Mouse (Mus musculus) layer of hippocampus, postnatal 14 days (tissue): ENCODE measurements at regions not wholly inside any gene's neighbourhood (a gene's known extent, or its start where the extent isn't known, plus 50 kb on each side); places are given as distances from the start of the nearest gene placed in this dataset.

Experiments
- DNase-seq, 2 experiments: peaks; one replicate each; pipeline ENCODE4 v3.0.0; 2021 to 2022; ENCODE audit warnings: low spot score in 2 of 2, mixed read lengths in 1 of 2

GRCm38 (mm10) chr16:5673372-5673960 lies 211.7 kb upstream of the Rbfox1 start:
- peak in 1 of 2 experiments; percentile 52 for DNase-seq

DNA sequence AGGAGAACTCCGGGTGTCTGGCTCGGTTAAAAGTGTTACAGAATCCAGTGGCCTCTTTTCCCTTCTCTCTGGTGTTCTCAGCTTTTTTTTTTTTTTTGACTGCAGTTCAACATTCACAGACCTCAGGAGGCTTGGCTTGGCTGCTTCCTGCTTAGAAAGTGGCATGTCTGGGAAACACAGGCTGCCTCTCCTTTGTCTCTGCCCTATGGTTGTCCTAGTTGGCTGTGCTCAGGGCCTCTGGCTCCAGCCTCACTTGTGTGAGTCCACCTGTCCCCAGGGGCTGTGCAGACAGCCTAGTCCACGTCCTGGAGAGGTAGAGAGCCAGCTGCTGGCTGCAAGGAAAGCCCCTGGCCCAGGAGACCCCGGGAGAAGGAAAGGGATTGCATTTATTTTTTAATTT lies 212.3 kb upstream of the Rbfox1 start:
- DNase-seq, result peak; percentile 51 to 57

GRCm38 (mm10) chr16:5668403-5668967 lies 216.7 kb upstream of the Rbfox1 start:
- no peak for DNase-seq

GRCm38 (mm10) chr16:5661918-5662317 lies 223.2 kb upstream of the Rbfox1 start:
- peak in 1 of 2 experiments; percentile 31 for DNase-seq

DNA sequence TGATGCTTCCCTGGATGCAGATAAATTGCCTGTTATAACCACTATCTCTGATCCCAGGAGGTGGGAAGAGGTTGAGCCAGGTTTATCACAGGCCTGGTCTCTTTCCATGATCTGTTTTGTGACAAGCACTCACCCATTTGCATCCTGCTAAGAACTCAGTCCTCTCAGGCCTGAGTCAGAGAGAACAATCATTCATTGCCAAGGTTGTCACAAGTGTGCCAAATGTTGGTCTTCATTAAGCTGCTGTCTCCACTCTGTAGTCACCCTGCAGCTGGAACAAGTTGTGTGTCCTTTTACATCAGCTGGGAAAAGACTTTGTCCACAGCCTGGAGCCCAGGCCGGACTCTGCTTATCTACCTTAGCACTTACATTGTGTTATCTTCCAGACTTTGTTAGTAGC lies 233.6 kb upstream of the Rbfox1 start:
- no peak for DNase-seq

GRCm38 (mm10) chr16:5651002-5651401 lies 234.2 kb upstream of the Rbfox1 start:
- DNase-seq, result no peak

- no peak for DNase-seq
Measured at GRCm38 (mm10) chr16:5639956-5640355, 245.2 kb upstream of the Rbfox1 start.

DNA sequence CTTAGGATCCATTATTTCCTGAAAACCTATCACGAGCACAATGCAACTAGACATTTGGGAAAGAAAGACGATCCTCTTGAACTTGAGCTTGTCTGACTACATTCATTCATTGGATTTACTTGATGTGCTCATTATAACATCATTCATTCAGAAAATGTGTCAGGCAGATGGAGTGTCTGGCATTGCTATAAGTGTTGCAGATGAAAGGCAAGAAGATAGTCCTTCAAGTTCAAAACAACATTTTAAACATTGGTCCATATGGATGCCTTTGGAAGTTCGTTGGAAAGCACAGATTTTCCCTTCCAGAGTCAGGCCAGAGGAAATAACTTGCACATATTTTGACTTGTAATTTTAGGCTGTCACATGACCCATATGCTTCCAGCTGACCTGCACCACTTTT lies 255.2 kb upstream of the Rbfox1 start:
- DNase-seq, result no peak

GRCm38 (mm10) chr16:5627910-5628309 lies 257.2 kb upstream of the Rbfox1 start:
- no peak for DNase-seq

- no peak for DNase-seq
Measured at GRCm38 (mm10) chr16:5627117-5627909, 257.8 kb upstream of the Rbfox1 start.

DNA sequence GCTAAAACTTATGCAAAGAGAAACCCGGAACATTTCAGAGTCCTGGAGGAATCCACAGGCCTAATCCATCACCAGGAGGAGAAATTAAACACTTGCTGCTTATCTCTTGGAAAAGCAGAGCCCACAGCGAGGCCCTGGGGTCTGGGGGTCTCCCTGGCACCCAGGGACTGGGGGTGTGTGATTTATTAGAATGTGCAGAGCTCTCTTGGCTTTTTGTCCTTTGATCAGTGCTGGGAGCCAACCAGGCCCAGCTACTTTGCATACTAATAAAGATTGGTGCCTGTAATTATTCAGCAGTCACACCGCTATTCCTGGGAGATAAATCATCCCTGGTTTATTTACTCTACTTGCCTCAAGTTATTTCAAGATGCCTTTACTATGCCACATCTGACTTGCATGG lies 260.0 kb upstream of the Rbfox1 start:
- no peak for DNase-seq

GRCm38 (mm10) chr16:5620566-5620965 lies 264.6 kb upstream of the Rbfox1 start:
- DNase-seq, result no peak

DNA sequence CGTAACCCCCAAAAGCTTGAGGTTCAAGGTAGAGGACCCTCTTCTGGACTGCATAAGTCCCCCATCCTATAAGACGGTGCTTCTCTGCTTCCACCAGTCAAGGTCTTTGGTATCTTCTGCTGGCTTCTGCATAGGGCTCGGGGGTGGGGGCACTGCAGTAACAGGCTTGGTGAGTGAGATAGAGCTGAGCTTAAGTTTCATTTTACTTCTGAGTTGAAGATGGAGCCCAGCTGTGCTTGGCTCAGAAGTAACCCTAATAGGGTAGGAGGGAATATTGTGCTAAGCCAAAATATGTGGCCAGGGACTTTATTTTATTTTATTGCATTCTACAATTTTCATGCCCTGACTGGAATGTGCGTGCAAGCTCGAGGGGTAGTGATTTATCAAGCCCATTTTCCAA lies 268.8 kb upstream of the Rbfox1 start:
- no peak for DNase-seq

- DNase-seq, result peak in 1 of 2 experiments; percentile 74
Measured at GRCm38 (mm10) chr16:5595359-5595758, 289.8 kb upstream of the Rbfox1 start.

- DNase-seq, result no peak
Measured at GRCm38 (mm10) chr16:5578333-5578732, 306.8 kb upstream of the Rbfox1 start.

DNA sequence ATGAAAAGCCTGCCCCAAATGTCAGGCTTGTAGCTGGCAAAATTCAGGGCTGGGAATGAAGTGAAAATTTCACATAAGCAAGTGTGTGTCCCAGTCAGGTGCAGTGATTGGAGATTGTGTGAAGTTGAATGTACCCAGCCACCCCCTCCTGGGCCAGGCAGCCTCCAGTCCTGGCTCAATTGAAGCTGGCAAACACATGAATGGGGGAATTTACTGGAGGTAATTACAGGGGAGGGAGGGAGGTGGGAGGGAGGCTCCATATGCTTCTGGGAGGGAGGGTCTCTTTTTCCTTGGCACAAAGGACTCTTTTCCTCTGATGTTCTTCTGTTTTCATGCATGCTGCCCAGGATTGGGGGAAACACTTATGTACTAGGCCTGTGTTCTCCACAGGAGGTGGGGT lies 312.4 kb upstream of the Rbfox1 start:
- no peak for DNase-seq

DNA sequence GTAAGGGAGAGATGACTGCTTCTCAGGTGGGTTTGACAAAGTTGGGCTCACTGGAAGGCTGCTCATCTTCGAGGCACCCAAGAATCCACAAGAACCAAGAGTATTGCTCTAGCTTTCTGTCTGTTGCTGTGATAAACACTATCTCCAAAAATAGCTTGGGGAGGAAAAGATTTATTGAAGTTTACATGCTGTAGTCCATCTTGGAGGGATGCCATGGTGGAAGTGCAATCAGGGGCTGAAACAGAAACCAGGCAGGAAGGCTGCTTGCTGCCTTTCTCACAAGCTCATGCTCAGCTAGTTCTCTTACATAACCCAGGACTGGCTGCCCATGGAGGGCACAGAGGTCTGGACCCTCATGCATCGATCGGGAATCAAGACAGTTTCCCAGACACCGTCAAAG lies 314.5 kb upstream of the Rbfox1 start:
- no peak for DNase-seq

GRCm38 (mm10) chr16:5569101-5569500 lies 313.3 kb upstream of the Eef2kmt start:
- DNase-seq, result no peak

DNA sequence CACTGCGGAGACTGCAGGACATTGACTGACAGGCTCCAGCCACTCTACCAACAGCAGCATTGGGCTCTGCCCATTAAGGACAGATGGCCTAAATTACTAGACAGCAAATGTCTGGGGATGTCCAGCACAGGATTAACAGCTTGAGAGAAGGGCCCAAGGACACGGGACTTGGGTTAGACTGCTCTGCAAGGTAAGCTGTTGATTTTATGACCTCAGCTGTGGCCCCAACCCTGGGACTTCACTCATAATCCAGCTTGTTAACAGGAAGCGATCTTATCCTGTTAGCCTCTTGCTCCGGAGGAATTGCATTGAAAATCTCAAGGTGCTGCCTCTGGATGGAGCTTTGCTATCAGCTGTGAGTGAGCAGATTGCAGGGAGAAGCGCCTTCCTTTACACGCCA lies 293.2 kb upstream of the Eef2kmt start:
- DNase-seq, result no peak

DNA sequence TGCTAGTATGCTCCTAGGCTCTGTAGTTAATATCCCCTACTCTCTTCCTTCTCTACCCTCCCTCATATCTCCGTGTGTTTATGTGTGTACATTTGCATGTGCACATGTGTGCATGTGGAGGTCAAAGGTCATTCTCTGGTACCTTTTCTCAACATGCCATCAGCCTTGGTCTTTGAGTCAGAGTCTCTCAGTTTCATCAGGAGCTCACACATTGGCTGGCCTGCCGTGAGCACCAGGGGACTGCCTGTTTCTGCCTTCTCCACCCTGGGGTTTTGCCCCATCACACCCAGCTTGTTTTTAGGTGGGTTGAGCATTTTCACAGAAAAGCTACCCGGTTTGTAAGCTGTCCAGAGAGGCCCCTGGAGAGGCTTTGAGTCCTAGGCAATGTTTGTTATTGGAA lies 292.8 kb upstream of the Eef2kmt start:
- DNase-seq, result no peak

- DNase-seq, result no peak
Measured at GRCm38 (mm10) chr16:5546808-5547207, 291.0 kb upstream of the Eef2kmt start.

DNA sequence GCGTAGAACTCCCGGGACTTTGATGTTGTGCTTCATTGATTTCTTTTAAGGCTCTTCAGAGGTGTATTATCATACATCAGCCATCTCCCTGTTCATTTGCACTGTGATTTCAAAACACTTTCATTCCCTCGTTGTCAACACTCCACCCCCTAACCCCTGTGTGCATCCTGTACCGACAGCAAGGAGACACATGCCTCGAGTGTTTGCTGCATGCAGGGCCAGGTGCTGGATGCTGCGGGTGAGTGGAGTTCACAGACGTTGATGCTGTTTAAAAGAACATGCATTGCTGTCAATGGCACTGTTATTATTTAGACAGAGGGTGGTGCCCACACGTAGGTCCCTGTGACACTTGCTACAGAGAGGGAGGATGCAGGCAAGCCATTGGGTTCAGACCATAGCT lies 290.0 kb upstream of the Eef2kmt start:
- DNase-seq, result no peak

DNA sequence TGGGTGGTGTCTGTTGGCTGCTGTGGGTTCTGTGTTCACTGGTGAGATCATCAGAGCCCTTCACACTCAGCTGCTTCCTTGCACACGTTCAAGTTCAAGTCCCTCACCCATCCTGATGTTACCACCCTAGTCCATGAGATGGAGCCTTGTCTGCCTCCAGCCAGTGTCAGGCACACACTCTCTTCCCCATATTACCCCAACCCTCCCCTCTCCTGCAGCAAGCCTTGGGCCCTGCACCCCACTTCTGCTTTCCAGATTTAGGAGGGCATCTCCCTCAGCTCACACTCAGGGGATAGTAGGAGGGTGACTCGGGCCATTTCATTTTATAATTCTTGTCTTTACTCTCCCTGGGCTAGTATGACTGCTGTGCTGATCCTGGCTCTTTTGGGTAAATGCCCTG lies 288.7 kb upstream of the Eef2kmt start:
- DNase-seq, result no peak
